Mouse (Mus musculus) urinary bladder, postnatal 0 days (tissue): ENCODE measurements around the gene 4932429P05Rik. TPM values are rescaled to one million over a fixed set of nuclear protein-coding genes. Genes with fewer than 3 reads are reported as not detected.

Experiments used
- polyA plus RNA-seq: library from polyadenylated mRNA; unstranded; fragments of >200 nt; fragmentation: Nextera tagmentation; extraction: Ambion mirVana; gene quantifications from 2 replicates; pipeline ENCODE4 v1.2.1, GENCODE M21; 2015

Gene 4932429P05Rik
- not detected in 2 replicates for polyA plus RNA-seq

GRCm38 (mm10) chrX:89751968-89752367 lies at the start of gene 4932429P05Rik:
Gene 4932429P05Rik, plus strand, starts transcription at chrX:89752268.

Other genes with a start within 250 kb of the 4932429P05Rik start
- gene 4930415L06Rik, start 180.6 kb downstream of the 4932429P05Rik start, polyA plus RNA-seq, result not detected in 2 replicates